Mouse (Mus musculus): Measurements from ENCODE around the gene Vwa8.

GRCm38 (mm10) chr14:78848941-78849911 is at the start of gene Vwa8:
- no peak for TF ChIP-seq CTCF (IDR thresholded peaks at IDR 0.05; ENCODE audit: low read depth, low read length)
- no peak for TF ChIP-seq TAL1 (conservative IDR thresholded peaks at IDR 0.05; ENCODE audit: low read depth, low read length)
- TF ChIP-seq GATA1 (IDR thresholded peaks at IDR 0.05; ENCODE audit: borderline replicate concordance, low read length): no peak
- no peak for TF ChIP-seq GATA2 (IDR thresholded peaks at IDR 0.05; ENCODE audit: borderline replicate concordance, low read depth, low read length)
